Mouse (Mus musculus) testis, adult 2 months (tissue): ENCODE measurements around the gene Frmd4a.

Experiments used
- CTCF ChIP-seq: fragments of 200-500 bp; IDR thresholded peaks from 2 replicates; pipeline ENCODE4 v1.5.1; 2012; ENCODE audit warnings: low read depth, mild to moderate bottlenecking, inconsistent platforms, low read length, moderate library complexity; ENCODE audit not compliant: control insufficient read depth, insufficient read depth, insufficient replicate concordance
- POLR2A ChIP-seq: fragments of 200-500 bp; IDR thresholded peaks from 2 replicates; pipeline ENCODE4 v1.6.1; 2012; ENCODE audit warnings: low read depth, mild to moderate bottlenecking, inconsistent platforms, low read length, moderate library complexity; ENCODE audit not compliant: control insufficient read depth

GRCm38 (mm10) chr2:4227563-4227962, 210.0 kb downstream of the Frmd4a start:
- TF ChIP-seq POLR2A: no peak
- TF ChIP-seq CTCF: no peak
